Mouse (Mus musculus): Measurements from ENCODE around the gene Rnf182. TPM values are rescaled to one million over a fixed set of nuclear protein-coding genes. Genes with fewer than 3 reads are reported as not detected.
A peak's percentile ranks its signal among the peaks of the same experiment; 100 is the strongest.

Rnf182 gene
- total and polyA plus RNA-seq, 2 experiments from 2014 or later: 0.56 to 0.88 TPM

GRCm38 (mm10) chr13:43595896-43596295, 19.6 kb upstream of the Rnf182 start:
- no peak overlapping the region for H3K9ac ChIP-seq (replicated peaks; ENCODE audit: low read depth, low read length)
- no peaks in the 10 kb centered on the region for H3K4me1 ChIP-seq (ENCODE audit: control insufficient read depth, insufficient read depth)
- H3K4me2 ChIP-seq (ENCODE audit: low read depth, low read length): no peak overlapping the region
- no peaks in the 10 kb centered on the region for H3K9me3 ChIP-seq (replicated peaks; ENCODE audit: control insufficient read depth, low read length)
- no peak overlapping the region for H3K27ac ChIP-seq (ENCODE audit: low read depth)
- DNase-seq (ENCODE audit: low spot score) (peak; percentile 73), ATAC-seq (ENCODE audit: insufficient read depth, low read depth) (no peak)
- TF ChIP-seq EP300 (IDR thresholded peaks at IDR 0.05; ENCODE audit: low read depth) (no peak), CTCF (IDR thresholded peaks at IDR 0.05; ENCODE audit: low read depth) (peak; percentile 84)
- 62% methylated on average over 4 of the region's 4 CpGs for WGBS
- no peaks in the 10 kb centered on the region for H3K36me3 ChIP-seq (replicated peaks; ENCODE audit: control insufficient read depth, insufficient read depth, low read length)
- H3K27me3 ChIP-seq (ENCODE audit: control insufficient read depth, insufficient read depth, low read length): no peaks in the 10 kb centered on the region
- H3K4me3 ChIP-seq (ENCODE audit: low read depth, low read length): no peak overlapping the region

- Histone ChIP-seq H3K27me3 (ENCODE audit: control insufficient read depth, insufficient read depth, low read length) (no peaks in the 10 kb centered on the region), H3K4me3 (ENCODE audit: low read depth, low read length) (no peak overlapping the region), H3K9ac (replicated peaks; ENCODE audit: low read depth, low read length) (no peak overlapping the region), H3K4me2 (ENCODE audit: low read depth, low read length) (no peak overlapping the region), H3K27ac (ENCODE audit: low read depth) (no peak overlapping the region), H3K9me3 (replicated peaks; ENCODE audit: control insufficient read depth, low read length) (no peaks in the 10 kb centered on the region), H3K36me3 (replicated peaks; ENCODE audit: control insufficient read depth, insufficient read depth, low read length) (no peaks in the 10 kb centered on the region), H3K4me1 (ENCODE audit: control insufficient read depth, insufficient read depth) (no peaks in the 10 kb centered on the region; the same call in 1 of the 2 replicates)
- ATAC-seq (ENCODE audit: insufficient read depth, low read depth): no peak
- TF ChIP-seq CTCF (IDR thresholded peaks at IDR 0.05; ENCODE audit: low read depth) (no peak), EP300 (IDR thresholded peaks at IDR 0.05; ENCODE audit: low read depth) (no peak)
- 91% methylated on average over 6 of the region's 6 CpGs for WGBS
- DNase-seq (ENCODE audit: low spot score): no peak
Measured at GRCm38 (mm10) chr13:43600967-43601366, 14.5 kb upstream of the Rnf182 start.

GRCm38 (mm10) chr13:43602440-43602839, 13.1 kb upstream of the Rnf182 start:
- Histone ChIP-seq H3K9ac (replicated peaks; ENCODE audit: low read depth, low read length) (no peak overlapping the region), H3K9me3 (replicated peaks; ENCODE audit: control insufficient read depth, low read length) (no peaks in the 10 kb centered on the region), H3K27ac (ENCODE audit: low read depth) (no peak overlapping the region), H3K4me3 (ENCODE audit: low read depth, low read length) (no peak overlapping the region), H3K36me3 (replicated peaks; ENCODE audit: control insufficient read depth, insufficient read depth, low read length) (no peaks in the 10 kb centered on the region), H3K4me2 (ENCODE audit: low read depth, low read length) (no peak overlapping the region), H3K27me3 (ENCODE audit: control insufficient read depth, insufficient read depth, low read length) (no peaks in the 10 kb centered on the region), H3K4me1 (ENCODE audit: control insufficient read depth, insufficient read depth) (no peaks in the 10 kb centered on the region; the same call in 1 of the 2 replicates)
- no peak for TF ChIP-seq CTCF (IDR thresholded peaks at IDR 0.05; ENCODE audit: low read depth)
- TF ChIP-seq EP300 (IDR thresholded peaks at IDR 0.05; ENCODE audit: low read depth): no peak
- WGBS: 86% methylated on average over 2 of the region's 2 CpGs
- DNase-seq (ENCODE audit: low spot score) (no peak), ATAC-seq (ENCODE audit: insufficient read depth, low read depth) (no peak)

GRCm38 (mm10) chr13:43603042-43603441, 12.5 kb upstream of the Rnf182 start:
- Histone ChIP-seq H3K4me3 (ENCODE audit: low read depth, low read length) (no peak overlapping the region), H3K4me2 (ENCODE audit: low read depth, low read length) (no peak overlapping the region)
- DNase-seq (ENCODE audit: low spot score): no peak

GRCm38 (mm10) chr13:43608854-43609253, 6.7 kb upstream of the Rnf182 start:
- H3K4me3 ChIP-seq (ENCODE audit: low read depth, low read length): no peak overlapping the region
- no peak for DNase-seq (ENCODE audit: low spot score)
- H3K27me3 ChIP-seq (ENCODE audit: control insufficient read depth, insufficient read depth, low read length): no peaks in the 10 kb centered on the region
- WGBS: 80% methylated on average over 6 of the region's 6 CpGs
- H3K27ac ChIP-seq (ENCODE audit: low read depth): no peak overlapping the region
- no peaks in the 10 kb centered on the region for H3K4me1 ChIP-seq (ENCODE audit: control insufficient read depth, insufficient read depth)
- H3K4me2 ChIP-seq (ENCODE audit: low read depth, low read length): no peak overlapping the region
- ATAC-seq (ENCODE audit: insufficient read depth, low read depth): no peak
- H3K36me3 ChIP-seq (replicated peaks; ENCODE audit: control insufficient read depth, insufficient read depth, low read length): no peaks in the 10 kb centered on the region
- H3K9me3 ChIP-seq (replicated peaks; ENCODE audit: control insufficient read depth, low read length): no peaks in the 10 kb centered on the region
- TF ChIP-seq CTCF (IDR thresholded peaks at IDR 0.05; ENCODE audit: low read depth) (no peak), EP300 (IDR thresholded peaks at IDR 0.05; ENCODE audit: low read depth) (no peak)
- H3K9ac ChIP-seq (replicated peaks; ENCODE audit: low read depth, low read length): no peak overlapping the region

More at GRCm38 (mm10) chr13:43603042-43603441, 12.5 kb upstream of the Rnf182 start:
- 50% methylated on average over 13 of the region's 13 CpGs for WGBS
- no peak for TF ChIP-seq EP300 (IDR thresholded peaks at IDR 0.05; ENCODE audit: low read depth)
- TF ChIP-seq CTCF (IDR thresholded peaks at IDR 0.05; ENCODE audit: low read depth): no peak
- no peak overlapping the region for H3K27ac ChIP-seq (ENCODE audit: low read depth)
- no peaks in the 10 kb centered on the region for H3K9me3 ChIP-seq (replicated peaks; ENCODE audit: control insufficient read depth, low read length)
- no peaks in the 10 kb centered on the region for H3K27me3 ChIP-seq (ENCODE audit: control insufficient read depth, insufficient read depth, low read length)
- H3K4me1 ChIP-seq (ENCODE audit: control insufficient read depth, insufficient read depth): no peaks in the 10 kb centered on the region; the same call in 1 of the 2 replicates
- no peak for ATAC-seq (ENCODE audit: insufficient read depth, low read depth)
- no peak overlapping the region for H3K9ac ChIP-seq (replicated peaks; ENCODE audit: low read depth, low read length)
- no peaks in the 10 kb centered on the region for H3K36me3 ChIP-seq (replicated peaks; ENCODE audit: control insufficient read depth, insufficient read depth, low read length)

GRCm38 (mm10) chr13:43612040-43612439, 3.5 kb upstream of the Rnf182 start:
- ATAC-seq (ENCODE audit: insufficient read depth, low read depth): no peak
- H3K4me3 ChIP-seq (ENCODE audit: low read depth, low read length): no peak overlapping the region
- no peaks in the 10 kb centered on the region for H3K9me3 ChIP-seq (replicated peaks; ENCODE audit: control insufficient read depth, low read length)
- H3K27ac ChIP-seq (ENCODE audit: low read depth): no peak overlapping the region
- TF ChIP-seq EP300 (IDR thresholded peaks at IDR 0.05; ENCODE audit: low read depth) (no peak), CTCF (IDR thresholded peaks at IDR 0.05; ENCODE audit: low read depth) (no peak)
- no peak for DNase-seq (ENCODE audit: low spot score)
- 86% methylated on average over 6 of the region's 6 CpGs for WGBS
- no peak overlapping the region for H3K9ac ChIP-seq (replicated peaks; ENCODE audit: low read depth, low read length)
- no peak overlapping the region for H3K4me2 ChIP-seq (ENCODE audit: low read depth, low read length)
- peaks cover 8% of the 10 kb centered on the region; the same call in 1 of the 2 replicates for H3K4me1 ChIP-seq (ENCODE audit: control insufficient read depth, insufficient read depth)
- H3K27me3 ChIP-seq (ENCODE audit: control insufficient read depth, insufficient read depth, low read length): no peaks in the 10 kb centered on the region
- H3K36me3 ChIP-seq (replicated peaks; ENCODE audit: control insufficient read depth, insufficient read depth, low read length): no peaks in the 10 kb centered on the region
